Mouse (Mus musculus): ENCODE results near the gene 2310061I04Rik. TPM values are rescaled to one million over a fixed set of nuclear protein-coding genes. Genes with fewer than 3 reads are reported as not detected.

The 2310061I04Rik gene
- total and polyA plus RNA-seq, 2 experiments = 4.9 to 35.3 TPM

- WGBS = 0% methylated on average over 28 of the region's 28 CpGs
- peak overlapping the region; percentile 72 for H3K9ac ChIP-seq (ENCODE audit: low read depth, low read length)
Measured at GRCm38 (mm10) chr17:35915538-35916296, 18.5 kb upstream of the 2310061I04Rik start.

GRCm38 (mm10) chr17:35914975-35915374 is 17.7 kb upstream of the 2310061I04Rik start:
- no peak overlapping the region for H3K9ac ChIP-seq (ENCODE audit: low read depth, low read length)
- H3K27ac ChIP-seq (replicated peaks; ENCODE audit: insufficient read depth, low read depth, low read length) = peak overlapping the region; percentile 59; the same call in 1 of the 2 replicates
- H3K79me2 ChIP-seq (ENCODE audit: control insufficient read depth, insufficient read depth, low read length) = peaks cover 10% of the 10 kb centered on the region
- peaks cover 21% of the 10 kb centered on the region for H3K36me3 ChIP-seq (ENCODE audit: control insufficient read depth, insufficient read depth, low read length)
- no peaks in the 10 kb centered on the region for H3K27me3 ChIP-seq (ENCODE audit: control insufficient read depth, insufficient read depth, low read length)
- WGBS = 77% methylated on average over 6 of the region's 6 CpGs
- no peak overlapping the region; the same call in 1 of the 2 replicates for H3K4me3 ChIP-seq (ENCODE audit: insufficient read depth, low read depth, low read length)
- H3K4me1 ChIP-seq (ENCODE audit: control insufficient read depth, insufficient read depth, low read length) = peaks cover 10% of the 10 kb centered on the region
- no peak for DNase-seq (ENCODE audit: extremely low read depth, low read depth, low spot score)
- TF ChIP-seq POLR2A (IDR thresholded peaks at IDR 0.05; ENCODE audit: extremely low read depth, insufficient read depth, low read length) (no peak), CTCF (IDR thresholded peaks at IDR 0.05; ENCODE audit: low read depth, low read length) (no peak)

More at GRCm38 (mm10) chr17:35915538-35916296, 18.5 kb upstream of the 2310061I04Rik start:
- TF ChIP-seq CTCF (IDR thresholded peaks at IDR 0.05; ENCODE audit: low read depth, low read length) = no peak
- no peak for TF ChIP-seq POLR2A (IDR thresholded peaks at IDR 0.05; ENCODE audit: extremely low read depth, insufficient read depth, low read length)
- H3K36me3 ChIP-seq (ENCODE audit: control insufficient read depth, insufficient read depth, low read length) = peaks cover 21% of the 10 kb centered on the region
- H3K27me3 ChIP-seq (ENCODE audit: control insufficient read depth, insufficient read depth, low read length) = no peaks in the 10 kb centered on the region
- H3K4me1 ChIP-seq (ENCODE audit: control insufficient read depth, insufficient read depth, low read length) = peaks cover 10% of the 10 kb centered on the region; the same call in 1 of the 2 replicates
- DNase-seq (ENCODE audit: extremely low read depth, low read depth, low spot score) = peak; percentile 82
- H3K27ac ChIP-seq (replicated peaks; ENCODE audit: insufficient read depth, low read depth, low read length) = peak overlapping the region; percentile 59
- H3K4me3 ChIP-seq (ENCODE audit: insufficient read depth, low read depth, low read length) = peak overlapping the region; percentile 68
- H3K79me2 ChIP-seq (ENCODE audit: control insufficient read depth, insufficient read depth, low read length) = peaks cover 10% of the 10 kb centered on the region

DNA sequence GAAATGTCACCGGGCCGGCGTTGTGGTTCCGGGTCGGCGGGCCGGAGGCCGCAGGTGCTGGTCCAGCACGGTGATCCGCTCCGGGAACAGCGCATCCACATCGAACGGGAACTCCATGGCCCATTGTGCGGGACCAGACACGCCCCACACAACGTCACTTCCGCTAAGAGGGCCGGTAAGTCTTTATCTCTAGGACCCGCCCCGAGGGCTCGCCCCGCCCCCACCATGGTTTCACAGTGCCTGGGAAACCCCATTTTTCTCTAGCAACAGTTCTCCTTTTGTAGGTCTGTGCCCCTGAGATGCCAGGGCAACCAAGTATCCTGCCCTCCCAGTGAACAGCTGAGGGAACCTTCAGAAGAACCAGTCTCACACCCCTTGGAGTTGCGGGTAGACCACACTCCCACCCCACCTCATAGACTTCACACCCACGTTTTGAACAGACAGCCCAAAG is 12.7 kb upstream of the 2310061I04Rik start, which contains the start of gene Atat1:
Gene Atat1, minus strand, starts transcription at position 157 of the 451 bp plus-strand sequence.
- 3% methylated on average over 25 of the region's 25 CpGs for WGBS
- Histone ChIP-seq H3K79me2 (ENCODE audit: control insufficient read depth, insufficient read depth, low read length) (peaks cover 10% of the 10 kb centered on the region), H3K4me3 (ENCODE audit: insufficient read depth, low read depth, low read length) (peak within 1 kb of the TSS; percentile 52), H3K27me3 (ENCODE audit: control insufficient read depth, insufficient read depth, low read length) (no peaks in the 10 kb centered on the region), H3K4me1 (ENCODE audit: control insufficient read depth, insufficient read depth, low read length) (peaks cover 4% of the 10 kb centered on the region), H3K27ac (replicated peaks; ENCODE audit: insufficient read depth, low read depth, low read length) (peak within 1 kb of the TSS; percentile 84), H3K9ac (ENCODE audit: low read depth, low read length) (peak within 1 kb of the TSS; percentile 53), H3K36me3 (ENCODE audit: control insufficient read depth, insufficient read depth, low read length) (peaks cover 18% of the 10 kb centered on the region)
- no peak for TF ChIP-seq CTCF (IDR thresholded peaks at IDR 0.05; ENCODE audit: low read depth, low read length)
- 0 out of 2 replicates have a peak, but pooled peaks have one; percentile 29 for TF ChIP-seq POLR2A (IDR thresholded peaks at IDR 0.05; ENCODE audit: extremely low read depth, insufficient read depth, low read length)
- no peak for DNase-seq (ENCODE audit: extremely low read depth, low read depth, low spot score)

DNA sequence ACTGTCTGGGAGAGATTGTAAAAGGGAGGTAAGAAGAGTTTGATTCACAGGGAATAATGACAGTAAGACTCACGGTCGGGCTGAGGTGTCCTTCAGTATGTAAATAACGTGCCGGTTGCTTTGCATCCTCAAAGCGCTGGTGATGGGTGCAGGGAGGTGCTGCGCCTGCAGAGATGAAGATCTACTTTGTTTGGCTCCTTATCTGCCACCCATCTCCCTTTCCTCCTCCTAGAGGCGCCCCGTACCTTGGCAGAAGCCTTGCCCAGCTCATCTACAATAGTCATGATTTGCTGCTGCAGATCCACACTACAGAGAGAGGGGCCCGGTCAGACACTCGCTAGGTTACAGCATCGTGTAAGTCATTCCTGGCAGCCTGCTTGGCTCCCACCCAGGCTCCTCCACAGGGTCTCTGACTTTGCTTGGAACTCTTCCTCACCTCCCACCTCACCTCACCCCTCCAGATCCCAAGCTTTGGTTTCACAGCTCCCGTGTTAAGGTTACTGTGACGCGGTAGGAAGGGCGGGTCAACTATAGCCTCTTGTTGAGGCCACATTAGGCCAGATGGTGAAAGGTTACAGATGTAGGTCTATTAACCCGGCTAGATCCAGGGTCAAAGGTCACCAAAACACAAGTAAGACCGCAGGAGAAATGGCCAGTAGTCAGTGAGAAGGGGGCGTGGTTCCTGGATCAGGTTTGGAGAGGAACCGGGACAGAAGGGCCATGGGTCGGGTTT is 12.1 kb upstream of the 2310061I04Rik start:
- H3K4me1 ChIP-seq (ENCODE audit: control insufficient read depth, insufficient read depth, low read length) = peaks cover 4% of the 10 kb centered on the region
- WGBS = 9% methylated on average over 20 of the region's 20 CpGs
- H3K27me3 ChIP-seq (ENCODE audit: control insufficient read depth, insufficient read depth, low read length) = no peaks in the 10 kb centered on the region
- H3K9ac ChIP-seq (ENCODE audit: low read depth, low read length) = peak overlapping the region; percentile 51
- H3K4me3 ChIP-seq (ENCODE audit: insufficient read depth, low read depth, low read length) = peak overlapping the region; percentile 52
- peak overlapping the region; percentile 84 for H3K27ac ChIP-seq (replicated peaks; ENCODE audit: insufficient read depth, low read depth, low read length)
- H3K79me2 ChIP-seq (ENCODE audit: control insufficient read depth, insufficient read depth, low read length) = peaks cover 5% of the 10 kb centered on the region
- peak; percentile 97 for DNase-seq (ENCODE audit: extremely low read depth, low read depth, low spot score)
- TF ChIP-seq POLR2A (IDR thresholded peaks at IDR 0.05; ENCODE audit: extremely low read depth, insufficient read depth, low read length) (no peak), CTCF (IDR thresholded peaks at IDR 0.05; ENCODE audit: low read depth, low read length) (no peak)
- H3K36me3 ChIP-seq (ENCODE audit: control insufficient read depth, insufficient read depth, low read length) = peaks cover 18% of the 10 kb centered on the region

GRCm38 (mm10) chr17:35907609-35908008 is 10.4 kb upstream of the 2310061I04Rik start:
- Histone ChIP-seq H3K27me3 (ENCODE audit: control insufficient read depth, insufficient read depth, low read length) (no peaks in the 10 kb centered on the region), H3K4me3 (ENCODE audit: insufficient read depth, low read depth, low read length) (no peak overlapping the region), H3K9ac (ENCODE audit: low read depth, low read length) (no peak overlapping the region), H3K36me3 (ENCODE audit: control insufficient read depth, insufficient read depth, low read length) (peaks cover 10% of the 10 kb centered on the region), H3K79me2 (ENCODE audit: control insufficient read depth, insufficient read depth, low read length) (no peaks in the 10 kb centered on the region), H3K27ac (replicated peaks; ENCODE audit: insufficient read depth, low read depth, low read length) (no peak overlapping the region), H3K4me1 (ENCODE audit: control insufficient read depth, insufficient read depth, low read length) (peaks cover 4% of the 10 kb centered on the region)
- DNase-seq (ENCODE audit: extremely low read depth, low read depth, low spot score) = no peak
- 0 out of 2 replicates have a peak, but pooled peaks have one; percentile 4 for TF ChIP-seq CTCF (IDR thresholded peaks at IDR 0.05; ENCODE audit: low read depth, low read length)
- no peak for TF ChIP-seq POLR2A (IDR thresholded peaks at IDR 0.05; ENCODE audit: extremely low read depth, insufficient read depth, low read length)
- WGBS = 73% methylated on average over 2 of the region's 2 CpGs

All from liver, adult 2 months (tissue).